14 mouse cellular contexts compared by ENCODE assay signal in genomic region chr16:24050856-24051640, GRCm38 (mm10).
DNase-seq lines count a peak whose midpoint lies in the region; ATAC-seq lines count a peak whose summit lies in the region.
"Had no signal": no experiment of that assay in that cellular context is flagged by ENCODE, and none has a peak within 500 bp of the region (broad histone marks: within the 10 kb centered on the region; RNA-seq: fewer than 3 reads in every experiment).

No protein-coding gene starts in this region.

- intact Hi-C loops in heart, postnatal 14 days (cut with DNase I), result no loop called here

- no peak for ATAC-seq in megakaryocyte progenitor cell, adult 5-6 weeks (replicated peaks; ENCODE audit: poor library complexity)
- ATAC-seq: hindbrain, embryonic 16.5 days had no signal

- DNase-seq in CD4-positive, CD25-positive, alpha-beta regulatory T cell, adult 2 months (ENCODE audit: low read depth, low spot score), result peak; percentile 52
- peak; percentile 74 for DNase-seq in adipocyte (ENCODE audit: low spot score)
- DNase-seq in cerebellum, adult 9-10 months, result peak; percentile 61
- peak; percentile 51 for DNase-seq in naive thymus-derived CD4-positive, alpha-beta T cell, adult 2 months (ENCODE audit: low read depth)
- DNase-seq in heart, postnatal 14 days, result no peak
- DNase-seq in frontal cortex, postnatal 14 days (ENCODE audit: low spot score in 2 of 2), result no peak
- DNase-seq: adrenal gland, adult 2 months; gastrocnemius, postnatal 36 days; heart, postnatal 4 days; kidney, adult 11 months; lung, adult 2 months; lung, postnatal 4 days had no signal

Comparison
In these comparisons a context has a peak if more than half of its experiments do, and no peak if none do; other contexts are left out.
1. DNase-seq: peak in CD4-positive, CD25-positive, alpha-beta regulatory T cell, adult 2 months (single experiment), adipocyte (single experiment), cerebellum, adult 9-10 months (single experiment) and naive thymus-derived CD4-positive, alpha-beta T cell, adult 2 months (single experiment); none in heart, postnatal 14 days (0 of 2) and frontal cortex, postnatal 14 days (0 of 2).